ENCODE assay signal across 10 mouse cellular contexts in genomic region chrX:94233432-94233831, GRCm38 (mm10). TPM values are rescaled to one million over a fixed set of nuclear protein-coding genes. Genes with fewer than 3 reads are reported as not detected.
DNase-seq lines count a peak whose midpoint lies in the region; ATAC-seq lines count a peak whose summit lies in the region.
"Had no signal": no experiment of that assay in that cellular context is flagged by ENCODE, and none has a peak within 500 bp of the region (broad histone marks: within the 10 kb centered on the region; RNA-seq: fewer than 3 reads in every experiment).

No protein-coding gene starts in this region.

- H3K4me1 ChIP-seq in hindbrain, embryonic 15.5 days (replicated peaks): 0 out of 2 replicates have a peak, but pooled peaks cover 2% of the 10 kb centered on the region
- H3K4me1 ChIP-seq in hindbrain, embryonic 16.5 days (ENCODE audit: control insufficient read depth, insufficient read depth, low read depth, low read length): no peaks in the 10 kb centered on the region
- H3K4me1 ChIP-seq in liver, embryonic 16.5 days (ENCODE audit: control insufficient read depth, low read depth, low read length): no peaks in the 10 kb centered on the region; the same call in 1 of the 2 replicates
- H3K4me1 ChIP-seq: forebrain, embryonic 13.5 days; limb, embryonic 15.5 days had no signal

- intact Hi-C loops in gastrocnemius, postnatal 36 days (cut with DNase I): no loop called here

- peak overlapping the region; percentile 57; the same call in 1 of the 2 replicates for H3K4me2 ChIP-seq in hindbrain, embryonic 15.5 days
- H3K4me2 ChIP-seq in hindbrain, embryonic 16.5 days (ENCODE audit: low read length): no peak overlapping the region; the same call in 1 of the 2 replicates
- H3K4me2 ChIP-seq in liver, embryonic 16.5 days (ENCODE audit: low read depth, low read length): peak overlapping the region; percentile 81

- ATAC-seq in hindbrain, embryonic 15.5 days (ENCODE audit: low FRiP score, low read depth): no peak
- ATAC-seq in hindbrain, embryonic 16.5 days: no peak
- ATAC-seq in liver, embryonic 16.5 days (ENCODE audit: low read depth): no peak

- no peaks in the 10 kb centered on the region for H3K36me3 ChIP-seq in hindbrain, embryonic 15.5 days
- no peaks in the 10 kb centered on the region for H3K36me3 ChIP-seq in hindbrain, embryonic 16.5 days (ENCODE audit: control insufficient read depth, insufficient read depth, low read length)
- no peaks in the 10 kb centered on the region for H3K36me3 ChIP-seq in liver, embryonic 16.5 days (ENCODE audit: control insufficient read depth, insufficient read depth)
- H3K36me3 ChIP-seq: limb, embryonic 15.5 days had no signal

- peaks cover 51% of the 10 kb centered on the region; the same call in 1 of the 2 replicates for H3K27me3 ChIP-seq in hindbrain, embryonic 15.5 days
- H3K27me3 ChIP-seq in hindbrain, embryonic 16.5 days (replicated peaks; ENCODE audit: control insufficient read depth, insufficient read depth, low read length): peaks cover 36% of the 10 kb centered on the region
- H3K27me3 ChIP-seq in liver, embryonic 16.5 days (ENCODE audit: control insufficient read depth, insufficient read depth, low read depth, low read length): peaks cover 11% of the 10 kb centered on the region

- H3K4me3 ChIP-seq in hindbrain, embryonic 15.5 days: peak overlapping the region; percentile 69; the same call in 1 of the 2 replicates
- no peak overlapping the region for H3K4me3 ChIP-seq in hindbrain, embryonic 16.5 days (ENCODE audit: low read length)
- peak overlapping the region; percentile 77 for H3K4me3 ChIP-seq in liver, embryonic 16.5 days (ENCODE audit: low read depth, low read length)

- H3K9ac ChIP-seq in hindbrain, embryonic 15.5 days: no peak overlapping the region
- H3K9ac ChIP-seq in hindbrain, embryonic 16.5 days (ENCODE audit: low read depth, low read length): no peak overlapping the region
- no peak overlapping the region for H3K9ac ChIP-seq in liver, embryonic 16.5 days (ENCODE audit: low read depth, low read length)

- no peaks in the 10 kb centered on the region for H3K9me3 ChIP-seq in hindbrain, embryonic 15.5 days
- H3K9me3 ChIP-seq in hindbrain, embryonic 16.5 days (ENCODE audit: control insufficient read depth, low read length): no peaks in the 10 kb centered on the region
- no peaks in the 10 kb centered on the region for H3K9me3 ChIP-seq in liver, embryonic 16.5 days (replicated peaks; ENCODE audit: control insufficient read depth, low read length)
- H3K9me3 ChIP-seq: forebrain, embryonic 13.5 days; limb, embryonic 15.5 days had no signal

- peak; percentile 63 for DNase-seq in A20 (ENCODE audit: low read depth, low spot score)
- DNase-seq in CD4-positive, CD25-positive, alpha-beta regulatory T cell, adult 2 months (ENCODE audit: low read depth, low spot score): peak; percentile 51
- DNase-seq in gastrocnemius, postnatal 36 days: no peak
- DNase-seq in frontal cortex, postnatal 36 days (ENCODE audit: low spot score in 2 of 2): no peak
- DNase-seq: cerebellum, adult 8-10 months had no signal

- no peak overlapping the region for H3K27ac ChIP-seq in hindbrain, embryonic 15.5 days (replicated peaks)
- H3K27ac ChIP-seq in hindbrain, embryonic 16.5 days (ENCODE audit: low read depth, low read length): no peak overlapping the region
- H3K27ac ChIP-seq in liver, embryonic 16.5 days (ENCODE audit: low read length): no peak overlapping the region

- WGBS in hindbrain, embryonic 15.5 days: 41% methylated on average over 5 of the region's 5 CpGs
- 33% methylated on average over 5 of the region's 5 CpGs for WGBS in hindbrain, embryonic 16.5 days
- WGBS in liver, embryonic 16.5 days (ENCODE audit: insufficient replicate concordance): 30% methylated on average over 5 of the region's 5 CpGs

RNA-seq across cellular contexts. Expression of gene Klhl15, which starts 1.0 kb away (rescaled TPM):
- polyA plus RNA-seq in hindbrain, embryonic 15.5 days (2015; fragmentation: Nextera tagmentation; extraction: Ambion mirVana): 9.8 and 10.8 TPM in 2 replicates
- 9.1 and 9.2 TPM in 2 replicates for polyA plus RNA-seq in hindbrain, embryonic 16.5 days (2015; fragmentation: Nextera tagmentation; extraction: Ambion mirVana)
- 3.2 and 3.5 TPM in 2 replicates for polyA plus RNA-seq in liver, embryonic 16.5 days (2015; fragmentation: Nextera tagmentation; extraction: Ambion mirVana)
- total RNA-seq in gastrocnemius, postnatal 36 days (2021): 1 to 10 TPM; 4.7 to 5.7 TPM

RNA-seq across cellular contexts. Expression of gene Eif2s3x, which starts 20.8 kb away (rescaled TPM):
- polyA plus RNA-seq in hindbrain, embryonic 15.5 days (2015; fragmentation: Nextera tagmentation; extraction: Ambion mirVana): 82.4 and 84.5 TPM in 2 replicates
- 81.9 and 85.8 TPM in 2 replicates for polyA plus RNA-seq in hindbrain, embryonic 16.5 days (2015; fragmentation: Nextera tagmentation; extraction: Ambion mirVana)
- 35.0 and 37.6 TPM in 2 replicates for polyA plus RNA-seq in liver, embryonic 16.5 days (2015; fragmentation: Nextera tagmentation; extraction: Ambion mirVana)
- 100 to 1,000 TPM in 1 of 2 experiments, 10 to 100 TPM in 1; 78.3 to 120 TPM for total RNA-seq in gastrocnemius, postnatal 36 days (2021)

Comparison
In these comparisons a context has a peak if more than half of its experiments do, and no peak if none do; other contexts are left out.
1. DNase-seq: peak in A20 (single experiment) and CD4-positive, CD25-positive, alpha-beta regulatory T cell, adult 2 months (single experiment); none in gastrocnemius, postnatal 36 days (0 of 2) and frontal cortex, postnatal 36 days (0 of 2).